ENCODE assay signal across 8 mouse cellular contexts in the genomic region with DNA sequence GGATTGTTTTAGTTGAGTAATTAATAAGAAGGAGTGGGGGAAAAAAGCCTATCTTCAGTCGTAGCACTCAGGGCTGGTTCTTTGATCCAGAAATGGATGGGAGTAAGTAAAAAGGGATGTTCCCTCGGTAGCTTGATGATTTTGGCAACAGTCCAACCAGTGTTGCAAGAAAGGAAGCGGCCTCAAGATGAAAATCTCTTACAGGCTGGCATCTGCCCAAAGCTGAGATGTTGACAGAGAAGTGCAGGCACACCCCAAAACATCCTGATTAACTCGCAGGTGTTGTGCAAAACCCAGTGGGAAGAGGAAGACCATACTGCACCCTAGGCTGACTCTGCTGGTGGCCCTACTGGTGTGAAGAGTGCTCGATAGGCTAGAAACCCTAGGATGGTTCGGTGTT.
A peak's percentile ranks its signal among the peaks of the same experiment; 100 is the strongest.
DNase-seq lines count a peak whose midpoint lies in the region; ATAC-seq and TF ChIP-seq lines count a peak whose summit lies in the region.

No protein-coding gene starts in this region.

- no peak for TF ChIP-seq CTCF in hindbrain, postnatal 0 days (IDR thresholded peaks at IDR 0.05; ENCODE audit: low read depth)
- TF ChIP-seq CTCF in forebrain, postnatal 0 days (IDR thresholded peaks at IDR 0.05; ENCODE audit: low read depth), result no peak

- H3K36me3 ChIP-seq in hindbrain, postnatal 0 days (ENCODE audit: insufficient read depth, low read length), result no peaks in the 10 kb centered on the region
- H3K36me3 ChIP-seq in hindbrain, embryonic 11.5 days (ENCODE audit: control insufficient read depth, insufficient read depth, low read length), result no peaks in the 10 kb centered on the region
- no peaks in the 10 kb centered on the region for H3K36me3 ChIP-seq in forebrain, postnatal 0 days (ENCODE audit: insufficient read depth)
- H3K36me3 ChIP-seq in liver, embryonic 16.5 days (ENCODE audit: control insufficient read depth, insufficient read depth), result no peaks in the 10 kb centered on the region

- DNase-seq in hindbrain, postnatal 0 days (ENCODE audit: low spot score), result peak; percentile 78
- no peak for DNase-seq in hindbrain, embryonic 11.5 days (ENCODE audit: low spot score)
- DNase-seq in Muller cell, postnatal 12 days (ENCODE audit: inconsistent ontology term), result peak; percentile 34
- DNase-seq in forebrain, postnatal 0 days, result peak; percentile 59
- peak; percentile 66 for DNase-seq in kidney, adult 18-20 months
- peak; percentile 72 to 82 for DNase-seq in right cerebral cortex, postnatal 10 days (ENCODE audit: low spot score in 2 of 2)
- no peak for DNase-seq in cerebellum, adult 8-10 months

- no peak overlapping the region for H3K4me3 ChIP-seq in hindbrain, postnatal 0 days (ENCODE audit: low read length)
- H3K4me3 ChIP-seq in hindbrain, embryonic 11.5 days (ENCODE audit: low read depth, low read length), result no peak overlapping the region
- no peak overlapping the region for H3K4me3 ChIP-seq in forebrain, postnatal 0 days (ENCODE audit: low read depth, low read length)
- H3K4me3 ChIP-seq in liver, embryonic 16.5 days (ENCODE audit: low read depth, low read length), result no peak overlapping the region

- ATAC-seq in hindbrain, postnatal 0 days, result no peak
- ATAC-seq in hindbrain, embryonic 11.5 days (ENCODE audit: low FRiP score), result no peak
- ATAC-seq in forebrain, postnatal 0 days, result no peak
- ATAC-seq in liver, embryonic 16.5 days (ENCODE audit: low read depth), result peak; percentile 69

- WGBS in hindbrain, postnatal 0 days, result 35% methylated on average over 6 of the region's 6 CpGs
- 67% methylated on average over 6 of the region's 6 CpGs for WGBS in hindbrain, embryonic 11.5 days
- WGBS in forebrain, postnatal 0 days, result 38% methylated on average over 6 of the region's 6 CpGs
- WGBS in liver, embryonic 16.5 days (ENCODE audit: insufficient replicate concordance), result 21% methylated on average over 6 of the region's 6 CpGs

- H3K9ac ChIP-seq in hindbrain, postnatal 0 days (replicated peaks; ENCODE audit: low read length), result no peak overlapping the region
- H3K9ac ChIP-seq in hindbrain, embryonic 11.5 days (ENCODE audit: low read depth, low read length), result no peak overlapping the region
- H3K9ac ChIP-seq in forebrain, postnatal 0 days, result no peak overlapping the region
- no peak overlapping the region for H3K9ac ChIP-seq in liver, embryonic 16.5 days (ENCODE audit: low read depth, low read length)

- H3K27me3 ChIP-seq in hindbrain, postnatal 0 days (ENCODE audit: insufficient read depth, low read length), result no peaks in the 10 kb centered on the region
- H3K27me3 ChIP-seq in hindbrain, embryonic 11.5 days (ENCODE audit: control insufficient read depth, insufficient read depth, low read length), result no peaks in the 10 kb centered on the region
- no peaks in the 10 kb centered on the region for H3K27me3 ChIP-seq in forebrain, postnatal 0 days (ENCODE audit: insufficient read depth, low read length)
- no peaks in the 10 kb centered on the region for H3K27me3 ChIP-seq in liver, embryonic 16.5 days (ENCODE audit: control insufficient read depth, insufficient read depth, low read depth, low read length)

- no peaks in the 10 kb centered on the region for H3K9me3 ChIP-seq in hindbrain, postnatal 0 days (ENCODE audit: low read length)
- H3K9me3 ChIP-seq in hindbrain, embryonic 11.5 days (ENCODE audit: control insufficient read depth, low read length), result no peaks in the 10 kb centered on the region
- H3K9me3 ChIP-seq in forebrain, postnatal 0 days (ENCODE audit: low read length), result 0 out of 2 replicates have a peak, but pooled peaks cover 3% of the 10 kb centered on the region
- H3K9me3 ChIP-seq in liver, embryonic 16.5 days (replicated peaks; ENCODE audit: control insufficient read depth, low read length), result no peaks in the 10 kb centered on the region

- no peak overlapping the region for H3K27ac ChIP-seq in hindbrain, postnatal 0 days
- H3K27ac ChIP-seq in hindbrain, embryonic 11.5 days (ENCODE audit: low read depth, low read length), result no peak overlapping the region
- no peak overlapping the region for H3K27ac ChIP-seq in forebrain, postnatal 0 days (ENCODE audit: low read depth, low read length)
- no peak overlapping the region for H3K27ac ChIP-seq in liver, embryonic 16.5 days (ENCODE audit: low read length)

- no peaks in the 10 kb centered on the region for H3K4me1 ChIP-seq in hindbrain, postnatal 0 days (ENCODE audit: insufficient read depth, low read length)
- no peaks in the 10 kb centered on the region for H3K4me1 ChIP-seq in hindbrain, embryonic 11.5 days (replicated peaks; ENCODE audit: control insufficient read depth, insufficient read depth, low read length)
- H3K4me1 ChIP-seq in forebrain, postnatal 0 days (ENCODE audit: insufficient read depth), result no peaks in the 10 kb centered on the region
- no peaks in the 10 kb centered on the region for H3K4me1 ChIP-seq in liver, embryonic 16.5 days (ENCODE audit: control insufficient read depth, low read depth, low read length)

- H3K4me2 ChIP-seq in hindbrain, postnatal 0 days (ENCODE audit: low read depth, low read length), result no peak overlapping the region
- H3K4me2 ChIP-seq in hindbrain, embryonic 11.5 days (replicated peaks; ENCODE audit: low read depth, low read length), result no peak overlapping the region
- H3K4me2 ChIP-seq in forebrain, postnatal 0 days (ENCODE audit: low read depth), result no peak overlapping the region
- no peak overlapping the region for H3K4me2 ChIP-seq in liver, embryonic 16.5 days (ENCODE audit: low read depth, low read length)

Comparison
In these comparisons a context has a peak if more than half of its experiments do, and no peak if none do; other contexts are left out.
1. DNase-seq: peak in hindbrain, postnatal 0 days (single experiment), Muller cell, postnatal 12 days (single experiment), forebrain, postnatal 0 days (single experiment), kidney, adult 18-20 months (single experiment) and right cerebral cortex, postnatal 10 days (2 of 2); none in hindbrain, embryonic 11.5 days (single experiment) and cerebellum, adult 8-10 months (single experiment).